Mouse (Mus musculus) retina, postnatal 7 days (tissue): Measurements from ENCODE around the gene Pde7b.

ENCODE experiments used
- DNase-seq: peaks from one replicate; pipeline ENCODE4 v3.0.0-alpha.2; 2012; ENCODE audit warnings: low read depth, low spot score

Gene Pde7b

GRCm38 (mm10) chr10:20654187-20654586, 70.7 kb downstream of the Pde7b start:
- no peak for DNase-seq

- DNase-seq = no peak
Measured at GRCm38 (mm10) chr10:20653299-20653698, 71.6 kb downstream of the Pde7b start.

DNA sequence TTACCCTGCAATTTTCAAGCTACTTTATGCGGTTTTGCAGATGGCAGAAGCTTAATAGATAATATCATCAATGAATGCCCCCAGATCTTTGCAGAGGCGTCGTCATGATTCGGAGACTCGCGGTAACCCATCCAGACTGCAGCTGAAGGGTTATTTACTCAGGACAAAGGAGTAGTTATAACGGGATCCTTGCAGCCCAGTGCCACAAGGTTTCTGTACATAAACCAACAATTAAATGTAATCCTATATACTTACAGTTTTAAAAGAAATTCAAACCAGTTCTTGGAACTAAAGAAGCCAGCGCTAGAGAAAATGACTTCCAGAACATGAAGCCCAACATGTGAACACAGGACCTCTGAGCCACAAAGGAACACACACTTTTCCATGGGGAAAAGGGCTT, 88.5 kb downstream of the Pde7b start:
- no peak for DNase-seq

GRCm38 (mm10) chr10:20633085-20633415, 91.8 kb downstream of the Pde7b start:
- DNase-seq = no peak

GRCm38 (mm10) chr10:20632256-20633084, 92.4 kb downstream of the Pde7b start:
- no peak for DNase-seq

DNA sequence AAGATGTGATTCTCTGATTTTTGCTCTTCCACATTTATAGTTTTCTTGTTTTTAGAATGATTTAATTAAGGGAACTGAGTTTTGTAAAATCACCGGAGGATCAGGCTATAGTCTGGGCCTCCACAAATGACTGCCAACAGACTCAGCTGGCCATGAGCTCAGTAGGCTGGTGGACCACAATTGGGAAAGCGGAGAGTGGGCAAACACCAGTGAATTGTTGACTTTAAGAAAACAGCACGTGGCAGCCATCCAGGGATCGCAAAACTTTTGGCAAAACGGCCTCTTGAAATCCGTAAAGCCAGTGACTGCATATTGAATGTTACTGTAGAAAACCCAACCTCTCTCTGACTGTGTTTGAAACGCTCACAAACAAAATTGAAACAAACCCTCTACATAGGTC, 94.8 kb downstream of the Pde7b start:
- DNase-seq = no peak

DNA sequence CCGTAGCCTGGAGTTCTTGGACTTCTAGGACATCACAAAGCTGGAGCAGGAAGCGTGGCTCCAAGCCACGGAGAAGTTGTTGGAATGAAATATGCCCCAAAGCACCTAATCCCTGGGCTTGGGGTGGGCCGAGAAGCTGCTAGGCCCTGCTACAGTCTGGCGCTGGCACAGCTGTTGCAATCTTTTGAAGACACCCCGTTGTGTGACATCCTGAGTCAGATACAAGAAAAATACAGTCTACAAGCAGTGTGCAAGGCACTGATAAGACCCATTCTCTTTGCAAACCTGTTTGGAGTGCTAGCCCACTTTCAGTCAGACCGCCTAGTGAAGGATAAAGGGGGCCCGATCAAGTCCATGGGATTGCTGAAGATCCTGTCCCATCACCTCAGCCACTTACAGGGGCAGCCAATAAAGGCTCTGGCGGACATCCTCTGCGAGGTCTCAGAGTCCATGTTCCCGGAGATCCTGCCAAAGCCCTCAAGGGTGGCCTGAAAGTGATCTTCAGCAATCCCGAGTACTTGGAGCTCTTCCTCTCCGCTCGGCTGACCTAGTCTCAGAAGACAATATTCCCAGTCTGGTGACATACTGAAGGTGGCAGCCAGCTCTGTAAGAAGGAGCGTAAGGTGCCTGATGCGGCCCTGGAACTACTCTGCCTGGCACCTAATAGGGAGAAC, 99.0 kb downstream of the Pde7b start:
- DNase-seq = no peak

GRCm38 (mm10) chr10:20621661-20622454, 103.0 kb downstream of the Pde7b start:
- no peak for DNase-seq

DNA sequence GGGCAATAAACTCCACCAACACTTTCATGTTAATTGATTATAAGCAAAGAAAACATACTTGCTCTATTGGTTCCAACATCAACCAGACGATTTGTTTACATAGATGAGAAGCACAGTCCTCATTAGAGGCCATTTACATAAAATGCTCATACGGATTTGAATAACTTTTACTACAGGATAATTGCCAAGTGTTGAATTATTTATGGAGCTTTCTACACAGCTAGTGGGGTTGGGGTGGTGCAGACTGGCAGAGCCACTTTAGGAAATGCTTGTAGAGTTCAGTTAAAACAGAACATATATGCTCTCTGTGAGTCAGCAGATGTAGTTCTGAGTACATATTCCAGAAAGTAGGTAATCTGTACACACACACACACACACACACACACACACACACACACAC, 118.9 kb downstream of the Pde7b start:
- no peak for DNase-seq

- no peak for DNase-seq
Measured at GRCm38 (mm10) chr10:20595107-20595810, 129.6 kb downstream of the Pde7b start.

GRCm38 (mm10) chr10:20594015-20594414, 130.9 kb downstream of the Pde7b start:
- no peak for DNase-seq

DNA sequence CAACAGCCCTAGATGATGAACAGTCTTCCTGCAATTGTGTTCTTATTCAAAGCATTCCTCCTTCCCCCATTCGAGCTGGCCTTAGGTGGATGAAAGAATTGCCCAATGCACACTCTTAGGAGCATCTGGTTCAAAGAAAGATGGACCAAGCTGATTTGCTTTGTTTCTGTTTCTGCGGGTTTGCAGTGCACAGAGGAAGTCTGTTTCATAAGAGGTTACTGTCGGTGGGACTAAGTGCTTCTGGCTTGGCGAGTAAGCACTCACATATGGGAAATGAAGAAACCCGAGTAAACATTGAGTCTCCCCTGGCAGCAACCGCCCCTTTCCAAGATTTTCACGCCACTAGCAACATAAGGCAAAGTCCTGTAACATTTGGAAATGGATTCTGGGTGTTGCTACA, 134.8 kb downstream of the Pde7b start:
- DNase-seq = no peak

DNA sequence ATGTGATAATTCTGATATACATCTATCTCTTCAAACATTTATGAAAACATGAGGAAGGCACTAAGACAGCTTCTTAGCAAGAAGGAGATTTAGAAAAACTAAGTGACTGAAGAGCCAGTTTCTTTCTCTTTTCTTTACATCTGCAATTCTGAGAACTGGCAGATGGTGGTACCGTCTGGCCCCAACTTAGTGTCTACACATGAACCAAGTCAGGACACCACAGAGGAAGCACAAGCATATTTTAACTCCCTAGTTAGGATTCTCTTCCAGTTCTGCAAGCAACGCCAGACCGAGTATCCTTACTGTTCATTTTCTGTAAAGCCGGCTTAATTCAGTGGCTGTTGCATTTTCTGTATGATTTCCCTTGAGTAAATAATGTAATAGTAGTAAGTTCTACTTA, 138.9 kb downstream of the Pde7b start:
- DNase-seq = no peak

- no peak for DNase-seq
Measured at GRCm38 (mm10) chr10:20575002-20575401, 149.9 kb downstream of the Pde7b start.

DNA sequence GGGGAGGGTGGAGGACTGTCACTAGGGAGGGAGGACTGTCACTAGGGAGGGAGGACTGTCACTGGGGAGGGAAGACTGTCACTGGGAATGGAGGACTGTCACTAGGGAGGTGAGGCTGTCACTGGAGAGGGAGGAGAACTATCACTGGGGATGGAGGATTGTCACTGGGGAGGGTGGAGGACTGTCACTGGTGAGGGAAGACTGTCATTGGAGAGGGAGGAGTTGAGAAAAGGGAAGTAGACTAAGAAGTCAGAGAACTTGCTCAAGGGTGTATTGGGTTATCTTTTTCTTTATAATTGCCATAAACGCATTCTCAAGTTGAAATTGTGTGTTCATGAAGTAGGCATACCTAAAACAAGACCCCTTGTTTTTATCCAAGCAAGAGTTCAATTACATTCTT, 150.5 kb downstream of the Pde7b start:
- no peak for DNase-seq

DNA sequence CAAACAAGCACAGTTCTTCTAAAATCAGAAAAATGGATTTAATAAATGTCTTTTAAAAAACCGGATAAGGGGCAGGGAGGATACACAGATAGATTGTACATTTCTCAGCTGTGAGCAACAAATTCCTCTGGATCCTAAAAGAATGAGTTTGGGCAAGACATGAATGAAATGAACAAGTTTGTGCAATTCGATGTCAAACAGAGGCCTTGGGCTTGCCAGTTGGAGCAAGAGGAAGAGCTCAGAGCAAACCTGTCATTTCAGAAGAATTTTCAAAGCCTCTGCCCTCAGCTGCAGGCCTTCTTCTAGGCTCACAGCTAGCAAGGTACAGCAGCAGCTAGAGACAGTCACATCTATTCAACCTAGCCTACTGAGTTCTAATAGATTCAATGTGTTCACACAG, 153.4 kb downstream of the Pde7b start:
- DNase-seq = no peak

DNA sequence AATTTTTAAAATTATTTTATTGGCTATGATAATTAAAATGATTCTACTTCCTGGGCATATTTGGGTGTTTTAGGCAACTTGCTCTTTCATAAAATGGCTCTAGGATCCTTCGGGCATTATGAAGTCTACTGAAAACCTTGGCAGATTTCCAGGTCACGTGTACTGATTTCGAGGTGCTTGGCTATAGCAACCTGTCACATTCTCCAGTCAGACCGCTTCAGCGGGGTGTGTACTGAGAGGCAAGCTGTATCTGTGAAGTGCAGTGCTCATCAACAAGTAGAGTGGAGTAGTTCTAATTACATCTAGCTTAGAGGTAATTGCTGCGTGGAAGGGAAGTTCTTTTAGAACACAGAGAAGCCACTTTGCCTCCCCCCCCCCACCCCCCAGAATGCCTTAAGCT, 156.2 kb downstream of the Pde7b start:
- DNase-seq = no peak

GRCm38 (mm10) chr10:20567684-20568236, 157.1 kb downstream of the Pde7b start:
- DNase-seq = no peak

DNA sequence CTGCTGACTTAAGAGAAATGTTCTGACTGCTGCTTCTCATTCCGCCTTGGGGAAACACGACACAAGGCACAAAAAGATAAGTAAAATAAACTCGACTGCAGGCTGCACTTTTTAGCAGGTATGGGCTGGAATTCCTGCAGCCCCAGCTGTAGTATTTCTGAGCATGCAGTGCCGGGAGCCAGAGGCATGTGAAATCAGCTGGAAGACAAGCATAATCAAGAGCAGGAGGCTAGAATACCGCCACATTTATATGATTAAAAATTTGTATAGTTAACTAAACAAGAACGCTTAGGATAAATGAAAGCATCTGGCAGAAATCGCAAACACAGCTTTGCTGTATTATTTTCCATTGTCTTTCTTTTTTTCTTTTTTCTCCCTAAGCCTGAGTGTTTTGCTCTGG, 168.4 kb downstream of the Pde7b start:
- DNase-seq = no peak

DNA sequence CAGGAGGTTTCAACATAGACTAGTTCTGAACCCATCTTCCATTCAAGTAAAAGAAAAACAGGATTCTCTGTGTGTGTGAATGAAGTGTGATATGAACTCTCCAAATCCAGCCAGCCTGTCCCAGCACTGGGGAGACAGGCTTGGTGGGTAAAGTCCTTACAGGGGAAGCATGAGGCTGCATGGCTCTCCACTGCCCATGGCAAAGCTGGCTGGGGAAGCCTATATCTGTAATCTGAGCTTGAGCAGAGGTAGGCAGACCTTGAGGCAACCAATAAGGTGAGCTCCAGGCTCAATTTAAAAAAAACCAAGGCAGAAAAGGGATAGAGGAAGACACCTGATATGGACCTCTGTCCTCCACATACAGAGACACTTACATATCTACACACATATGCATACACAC, 173.5 kb downstream of the Pde7b start:
- no peak for DNase-seq

DNA sequence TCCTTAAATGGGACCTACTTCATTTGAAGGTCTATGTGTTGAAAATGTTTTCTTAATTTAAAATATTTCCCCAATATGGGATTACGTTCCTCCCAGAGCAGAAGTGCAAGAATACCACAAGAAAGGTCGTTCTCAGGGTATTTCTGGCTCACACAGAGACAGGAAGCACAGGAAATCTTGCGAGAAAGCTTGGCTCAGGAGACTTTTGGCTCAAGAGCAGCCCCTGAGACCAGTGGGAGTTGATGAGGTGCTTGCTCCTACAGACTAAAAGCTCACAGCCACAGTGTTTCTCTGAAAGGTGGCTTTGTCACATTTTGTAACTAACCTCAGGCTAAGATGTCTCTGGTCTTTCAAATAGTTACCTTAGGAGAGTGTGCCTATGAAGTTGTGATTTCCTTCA, 174.1 kb downstream of the Pde7b start:
- no peak for DNase-seq

DNA sequence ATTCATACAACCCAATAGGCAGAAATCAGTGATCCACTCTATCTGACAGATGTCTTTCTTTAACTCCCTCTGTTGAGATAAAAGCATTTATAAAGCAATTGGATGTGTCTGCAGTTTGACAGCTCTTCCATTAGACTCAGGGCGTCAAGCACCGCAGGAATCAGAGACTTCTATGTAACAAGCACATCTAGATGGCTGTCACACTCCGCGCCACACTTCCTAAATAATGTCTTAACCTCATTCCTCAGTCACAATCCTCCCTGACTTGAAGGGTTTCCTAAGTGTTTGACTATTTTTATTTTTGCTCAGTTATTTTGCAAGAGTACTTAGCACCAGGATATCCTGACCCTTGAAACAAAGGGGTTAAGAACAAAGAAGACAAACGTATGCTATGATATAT, 174.7 kb downstream of the Pde7b start:
- no peak for DNase-seq
